Mouse (Mus musculus): Measurements from ENCODE around the gene C1qc. TPM values are rescaled to one million over a fixed set of nuclear protein-coding genes. Genes with fewer than 3 reads are reported as not detected.

The C1qc gene
- polyA plus RNA-seq, 1 experiment = 86.9 TPM

- Histone ChIP-seq H3K27ac (ENCODE audit: insufficient read depth, low read length) (peak overlapping the region; percentile 52; the same call in 1 of the 2 replicates), H3K4me3 (ENCODE audit: insufficient read depth, low read length) (peak overlapping the region; percentile 9; the same call in 1 of the 2 replicates), H3K4me1 (ENCODE audit: control insufficient read depth, insufficient read depth, low read length) (no peaks in the 10 kb centered on the region)
- TF ChIP-seq POLR2A (IDR thresholded peaks at IDR 0.05; ENCODE audit: extremely low read depth, insufficient read depth, low read length) (no peak), CTCF (IDR thresholded peaks at IDR 0.05; ENCODE audit: extremely low read depth, insufficient read depth, low read length) (no peak)
Observed at GRCm38 (mm10) chr4:136898084-136898598, 5.3 kb upstream of the C1qc start.

GRCm38 (mm10) chr4:136896461-136896860, 3.6 kb upstream of the C1qc start:
- H3K4me1 ChIP-seq (ENCODE audit: control insufficient read depth, insufficient read depth, low read length) = no peaks in the 10 kb centered on the region
- H3K27ac ChIP-seq (ENCODE audit: insufficient read depth, low read length) = no peak overlapping the region
- H3K4me3 ChIP-seq (ENCODE audit: insufficient read depth, low read length) = no peak overlapping the region
- TF ChIP-seq CTCF (IDR thresholded peaks at IDR 0.05; ENCODE audit: extremely low read depth, insufficient read depth, low read length) = no peak
- no peak for TF ChIP-seq POLR2A (IDR thresholded peaks at IDR 0.05; ENCODE audit: extremely low read depth, insufficient read depth, low read length)

GRCm38 (mm10) chr4:136895861-136896260, 3.0 kb upstream of the C1qc start:
- Histone ChIP-seq H3K4me3 (ENCODE audit: insufficient read depth, low read length) (no peak overlapping the region), H3K27ac (ENCODE audit: insufficient read depth, low read length) (no peak overlapping the region), H3K4me1 (ENCODE audit: control insufficient read depth, insufficient read depth, low read length) (no peaks in the 10 kb centered on the region)
- TF ChIP-seq POLR2A (IDR thresholded peaks at IDR 0.05; ENCODE audit: extremely low read depth, insufficient read depth, low read length) (no peak), CTCF (IDR thresholded peaks at IDR 0.05; ENCODE audit: extremely low read depth, insufficient read depth, low read length) (no peak)

- Histone ChIP-seq H3K4me1 (ENCODE audit: control insufficient read depth, insufficient read depth, low read length) (no peaks in the 10 kb centered on the region), H3K27ac (ENCODE audit: insufficient read depth, low read length) (no peak overlapping the region), H3K4me3 (ENCODE audit: insufficient read depth, low read length) (no peak overlapping the region)
- TF ChIP-seq CTCF (IDR thresholded peaks at IDR 0.05; ENCODE audit: extremely low read depth, insufficient read depth, low read length) = no peak
- TF ChIP-seq POLR2A (IDR thresholded peaks at IDR 0.05; ENCODE audit: extremely low read depth, insufficient read depth, low read length) = no peak
Observed at GRCm38 (mm10) chr4:136894821-136895220, 2.0 kb upstream of the C1qc start.

GRCm38 (mm10) chr4:136893691-136894543, 1.1 kb upstream of the C1qc start:
- Histone ChIP-seq H3K4me1 (ENCODE audit: control insufficient read depth, insufficient read depth, low read length) (no peaks in the 10 kb centered on the region), H3K4me3 (ENCODE audit: insufficient read depth, low read length) (no peak overlapping the region), H3K27ac (ENCODE audit: insufficient read depth, low read length) (no peak overlapping the region)
- TF ChIP-seq CTCF (IDR thresholded peaks at IDR 0.05; ENCODE audit: extremely low read depth, insufficient read depth, low read length) (peak; percentile 80), POLR2A (IDR thresholded peaks at IDR 0.05; ENCODE audit: extremely low read depth, insufficient read depth, low read length) (no peak)

GRCm38 (mm10) chr4:136892371-136892770, 494 bp downstream of the C1qc start:
- no peaks in the 10 kb centered on the region for H3K4me1 ChIP-seq (ENCODE audit: control insufficient read depth, insufficient read depth, low read length)
- TF ChIP-seq POLR2A (IDR thresholded peaks at IDR 0.05; ENCODE audit: extremely low read depth, insufficient read depth, low read length) (no peak), CTCF (IDR thresholded peaks at IDR 0.05; ENCODE audit: extremely low read depth, insufficient read depth, low read length) (no peak)
- peak overlapping the region; percentile 9; the same call in 1 of the 2 replicates for H3K4me3 ChIP-seq (ENCODE audit: insufficient read depth, low read length)
- peak overlapping the region; percentile 12; the same call in 1 of the 2 replicates for H3K27ac ChIP-seq (ENCODE audit: insufficient read depth, low read length)

- Histone ChIP-seq H3K27ac (ENCODE audit: insufficient read depth, low read length) (peak overlapping the region; percentile 8; the same call in 1 of the 2 replicates), H3K4me1 (ENCODE audit: control insufficient read depth, insufficient read depth, low read length) (no peaks in the 10 kb centered on the region), H3K4me3 (ENCODE audit: insufficient read depth, low read length) (0 out of 2 replicates have a peak overlapping the region, but pooled peaks have one; percentile 9)
- TF ChIP-seq CTCF (IDR thresholded peaks at IDR 0.05; ENCODE audit: extremely low read depth, insufficient read depth, low read length) (no peak), POLR2A (IDR thresholded peaks at IDR 0.05; ENCODE audit: extremely low read depth, insufficient read depth, low read length) (no peak)
Observed at GRCm38 (mm10) chr4:136891115-136891514, 1.8 kb downstream of the C1qc start.

GRCm38 (mm10) chr4:136889981-136890380, 2.9 kb downstream of the C1qc start:
- H3K4me3 ChIP-seq (ENCODE audit: insufficient read depth, low read length) = no peak overlapping the region
- TF ChIP-seq POLR2A (IDR thresholded peaks at IDR 0.05; ENCODE audit: extremely low read depth, insufficient read depth, low read length) (no peak), CTCF (IDR thresholded peaks at IDR 0.05; ENCODE audit: extremely low read depth, insufficient read depth, low read length) (no peak)
- no peak overlapping the region for H3K27ac ChIP-seq (ENCODE audit: insufficient read depth, low read length)

GRCm38 (mm10) chr4:136887714-136888113, 5.2 kb downstream of the C1qc start:
- no peak overlapping the region for H3K27ac ChIP-seq (ENCODE audit: insufficient read depth, low read length)
- no peak overlapping the region for H3K4me3 ChIP-seq (ENCODE audit: insufficient read depth, low read length)
- TF ChIP-seq CTCF (IDR thresholded peaks at IDR 0.05; ENCODE audit: extremely low read depth, insufficient read depth, low read length) (no peak), POLR2A (IDR thresholded peaks at IDR 0.05; ENCODE audit: extremely low read depth, insufficient read depth, low read length) (no peak)
- H3K4me1 ChIP-seq (ENCODE audit: control insufficient read depth, insufficient read depth, low read length) = no peaks in the 10 kb centered on the region

More at GRCm38 (mm10) chr4:136889981-136890380, 2.9 kb downstream of the C1qc start:
- no peaks in the 10 kb centered on the region for H3K4me1 ChIP-seq (ENCODE audit: control insufficient read depth, insufficient read depth, low read length)
